Mouse (Mus musculus) macrophage (primary cell): Measurements from ENCODE around the gene Tmem229a. TPM values are rescaled to one million over a fixed set of nuclear protein-coding genes. Genes with fewer than 3 reads are reported as not detected.

Experiments
- H3K27ac ChIP-seq: fragments of 350-480 bp; formaldehyde crosslinking; 2 replicates; pipeline ENCODE4 v1.9.0; 2021
- H3K36me3 ChIP-seq: fragments of 350-480 bp; formaldehyde crosslinking; 2 replicates; pipeline ENCODE4 v1.9.0; 2021; ENCODE audit errors: inconsistent target
- H3K4me3 ChIP-seq: fragments of 350-480 bp; formaldehyde crosslinking; 2 replicates; pipeline ENCODE4 v1.9.0; 2021; ENCODE audit errors: inconsistent target
- H3K79me2 ChIP-seq: fragments of 350-480 bp; formaldehyde crosslinking; 2 replicates; pipeline ENCODE4 v1.9.0; 2021; ENCODE audit errors: inconsistent target
- WGBS: methylation state at CpG from one replicate; pipeline ENCODE4 v1.1.7; 2026; ENCODE audit warnings: inconsistent platforms; ENCODE audit not compliant: missing documents; 5-methylcytosine and 5-hydroxymethylcytosine counted together
- polyA plus RNA-seq: library from polyadenylated mRNA; stranded (reverse); fragments of 250-400 nt; gene quantifications from 3 replicates; pipeline ENCODE4 v1.2.4, GENCODE M21; 2018; ENCODE audit warnings: inconsistent platforms
- total RNA-seq, 78 experiments: library from RNA; depleted of rRNA; stranded (reverse); fragments of 250-400 nt; gene quantifications; 1 replicate in 9 of 78; 2 replicates in 24 of 78; 3 replicates in 43 of 78; 4 replicates in 2 of 78; pipeline ENCODE4 v1.2.4; 2018; ENCODE audit warnings: inconsistent platforms in 56 of 78

Gene Tmem229a
- not detected for total RNA-seq (2018; cell fraction: chromatin; rRNA removed)
- not detected for total RNA-seq (2018; cell fraction: cytosol; rRNA removed)
- under 1 TPM in 2 of 26 experiments, not detected in 24; 0.10 TPM for total RNA-seq (2018; cell fraction: nucleus; rRNA removed)
- not detected in 3 replicates for polyA plus RNA-seq

GRCm38 (mm10) chr6:24955946-24956585, at the start of gene Tmem229a:
Gene Tmem229a (minus strand): TSS chr6:24956297.
- Histone ChIP-seq H3K36me3 (no peaks in the 10 kb centered on the region), H3K79me2 (no peaks in the 10 kb centered on the region), H3K27ac (no peak within 1 kb of the TSS), H3K4me3 (no peak within 1 kb of the TSS)
- whole genome bisulfite sequencing = 3% methylated on average over 41 of the region's 46 CpGs

GRCm38 (mm10) chr6:24993754-24994153, 37.7 kb upstream of the Tmem229a start:
- 53% methylated on average over 2 of the region's 2 CpGs for WGBS
- Histone ChIP-seq H3K4me3 (no peak overlapping the region), H3K27ac (no peak overlapping the region), H3K36me3 (no peaks in the 10 kb centered on the region), H3K79me2 (no peaks in the 10 kb centered on the region)

- H3K4me3 ChIP-seq = no peak overlapping the region
- H3K27ac ChIP-seq = no peak overlapping the region
- no peaks in the 10 kb centered on the region for H3K79me2 ChIP-seq
- no peaks in the 10 kb centered on the region for H3K36me3 ChIP-seq
These were observed 33.7 kb upstream of the Tmem229a start for GRCm38 (mm10) chr6:24989836-24990235.

GRCm38 (mm10) chr6:24976176-24976575, 20.1 kb upstream of the Tmem229a start:
- no peaks in the 10 kb centered on the region for H3K79me2 ChIP-seq
- H3K4me3 ChIP-seq = no peak overlapping the region
- no peaks in the 10 kb centered on the region for H3K36me3 ChIP-seq
- no peak overlapping the region for H3K27ac ChIP-seq
- 88% methylated on average over 2 of the region's 2 CpGs for WGBS

GRCm38 (mm10) chr6:24968471-24969223, 12.6 kb upstream of the Tmem229a start:
- no peaks in the 10 kb centered on the region for H3K36me3 ChIP-seq
- H3K79me2 ChIP-seq = no peaks in the 10 kb centered on the region
- WGBS = 83% methylated on average over 3 of the region's 3 CpGs
- no peak overlapping the region for H3K27ac ChIP-seq
- no peak overlapping the region for H3K4me3 ChIP-seq

GRCm38 (mm10) chr6:24967726-24968125, 11.6 kb upstream of the Tmem229a start:
- Histone ChIP-seq H3K27ac (no peak overlapping the region), H3K36me3 (no peaks in the 10 kb centered on the region), H3K4me3 (no peak overlapping the region), H3K79me2 (no peaks in the 10 kb centered on the region)
- WGBS = 92% methylated on average over 7 of the region's 7 CpGs

- WGBS = 77% methylated on average over 2 of the region's 2 CpGs
These were observed 10.0 kb upstream of the Tmem229a start for GRCm38 (mm10) chr6:24966010-24966682.

GRCm38 (mm10) chr6:24963754-24964153, 7.7 kb upstream of the Tmem229a start:
- H3K36me3 ChIP-seq = no peaks in the 10 kb centered on the region
- H3K4me3 ChIP-seq = no peak overlapping the region
- no peaks in the 10 kb centered on the region for H3K79me2 ChIP-seq
- no peak overlapping the region for H3K27ac ChIP-seq
- 81% methylated on average over 5 of the region's 5 CpGs for WGBS

More at GRCm38 (mm10) chr6:24966010-24966682, 10.0 kb upstream of the Tmem229a start:
- Histone ChIP-seq H3K4me3 (no peak overlapping the region), H3K79me2 (no peaks in the 10 kb centered on the region), H3K27ac (no peak overlapping the region), H3K36me3 (no peaks in the 10 kb centered on the region)

- Histone ChIP-seq H3K4me3 (no peak overlapping the region), H3K27ac (no peak overlapping the region), H3K36me3 (no peaks in the 10 kb centered on the region), H3K79me2 (no peaks in the 10 kb centered on the region)
- 42% methylated on average over 2 of the region's 5 CpGs for WGBS
These were observed 483 bp upstream of the Tmem229a start for GRCm38 (mm10) chr6:24956586-24956973.

- WGBS = 2% methylated on average over 79 of the region's 91 CpGs
- H3K27ac ChIP-seq = no peak overlapping the region
- no peak overlapping the region for H3K4me3 ChIP-seq
- H3K79me2 ChIP-seq = no peaks in the 10 kb centered on the region
- H3K36me3 ChIP-seq = no peaks in the 10 kb centered on the region
These were observed 759 bp downstream of the Tmem229a start for GRCm38 (mm10) chr6:24955131-24955945.

- Histone ChIP-seq H3K79me2 (no peaks in the 10 kb centered on the region), H3K27ac (no peak overlapping the region), H3K36me3 (no peaks in the 10 kb centered on the region), H3K4me3 (no peak overlapping the region)
- WGBS = 82% methylated on average over 5 of the region's 5 CpGs
These were observed 2.0 kb downstream of the Tmem229a start for GRCm38 (mm10) chr6:24954126-24954525.

- H3K79me2 ChIP-seq = no peaks in the 10 kb centered on the region
- H3K4me3 ChIP-seq = no peak overlapping the region
- no peaks in the 10 kb centered on the region for H3K36me3 ChIP-seq
- no peak overlapping the region for H3K27ac ChIP-seq
- 85% methylated on average over 5 of the region's 5 CpGs for WGBS
These were observed 3.8 kb downstream of the Tmem229a start for GRCm38 (mm10) chr6:24952341-24952740.

GRCm38 (mm10) chr6:24950669-24951068, 5.4 kb downstream of the Tmem229a start:
- Histone ChIP-seq H3K27ac (no peak overlapping the region), H3K79me2 (no peaks in the 10 kb centered on the region), H3K36me3 (no peaks in the 10 kb centered on the region), H3K4me3 (no peak overlapping the region)
- WGBS = 100% methylated on average over 2 of the region's 2 CpGs

GRCm38 (mm10) chr6:24925076-24925785, 30.9 kb downstream of the Tmem229a start:
- Histone ChIP-seq H3K4me3 (no peak overlapping the region), H3K36me3 (no peaks in the 10 kb centered on the region), H3K79me2 (no peaks in the 10 kb centered on the region), H3K27ac (no peak overlapping the region)
- WGBS = 88% methylated on average over 11 of the region's 11 CpGs
